Comparison of ENCODE assay signal across 8 mouse cellular contexts in the genomic region with DNA sequence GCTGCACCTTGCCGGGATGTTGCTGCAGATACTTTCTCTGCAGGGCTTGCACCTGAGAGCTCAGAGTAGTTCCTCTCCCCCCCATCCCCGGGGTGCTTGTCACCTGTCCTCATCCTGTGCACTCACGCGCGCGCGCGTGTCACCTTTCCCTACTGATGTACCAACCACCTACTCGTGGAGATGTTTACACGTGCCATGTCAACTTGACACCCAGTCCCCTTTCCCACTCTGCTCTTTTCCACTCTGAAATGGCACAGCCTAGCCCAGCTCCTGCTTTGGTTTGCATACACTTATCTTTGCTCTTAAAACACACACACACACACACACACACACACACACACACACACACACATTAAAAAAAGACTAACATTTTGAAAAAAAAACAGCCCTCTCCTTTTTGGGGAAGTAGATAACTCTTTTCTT. TPM values are rescaled to one million over a fixed set of nuclear protein-coding genes. Genes with fewer than 3 reads are reported as not detected.
DNase-seq lines count a peak whose midpoint lies in the region; ATAC-seq and TF ChIP-seq lines count a peak whose summit lies in the region.

No protein-coding gene starts in this region.

- no peaks in the 10 kb centered on the region for H3K27me3 ChIP-seq in forebrain, embryonic 16.5 days (replicated peaks; ENCODE audit: control insufficient read depth, insufficient read depth, low read length)
- no peaks in the 10 kb centered on the region for H3K27me3 ChIP-seq in limb, embryonic 11.5 days (ENCODE audit: control insufficient read depth, insufficient read depth, low read length)
- H3K27me3 ChIP-seq in midbrain, postnatal 0 days (ENCODE audit: insufficient read depth, low read length) = no peaks in the 10 kb centered on the region

- peak overlapping the region; percentile 91 for H3K9ac ChIP-seq in forebrain, embryonic 16.5 days (replicated peaks; ENCODE audit: low read depth, low read length)
- no peak overlapping the region for H3K9ac ChIP-seq in limb, embryonic 11.5 days (ENCODE audit: low read length)
- H3K9ac ChIP-seq in midbrain, postnatal 0 days (replicated peaks; ENCODE audit: low read length, poor library complexity, severe bottlenecking) = peak overlapping the region; percentile 69

- H3K27ac ChIP-seq in forebrain, embryonic 16.5 days (ENCODE audit: low read length) = no peak overlapping the region; the same call in 1 of the 2 replicates
- no peak overlapping the region for H3K27ac ChIP-seq in limb, embryonic 11.5 days (replicated peaks; ENCODE audit: low read depth, low read length)
- no peak overlapping the region for H3K27ac ChIP-seq in midbrain, postnatal 0 days (ENCODE audit: low read depth, low read length)

- no peak for TF ChIP-seq CTCF in midbrain, postnatal 0 days (IDR thresholded peaks at IDR 0.05)

- H3K4me1 ChIP-seq in forebrain, embryonic 16.5 days (replicated peaks; ENCODE audit: control insufficient read depth, insufficient read depth, low read length) = peaks cover 10% of the 10 kb centered on the region
- H3K4me1 ChIP-seq in limb, embryonic 11.5 days (ENCODE audit: control insufficient read depth, insufficient read depth, low read length) = no peaks in the 10 kb centered on the region
- H3K4me1 ChIP-seq in midbrain, postnatal 0 days (ENCODE audit: insufficient read depth, low read length) = peaks cover 5% of the 10 kb centered on the region; the same call in 1 of the 2 replicates

- 3% methylated on average over 9 of the region's 10 CpGs for WGBS in forebrain, embryonic 16.5 days
- WGBS in limb, embryonic 11.5 days = 3% methylated on average over 10 of the region's 10 CpGs
- WGBS in midbrain, postnatal 0 days = 1% methylated on average over 10 of the region's 10 CpGs

- peak overlapping the region; percentile 82 for H3K4me2 ChIP-seq in forebrain, embryonic 16.5 days (ENCODE audit: low read length)
- peak overlapping the region; percentile 95 for H3K4me2 ChIP-seq in limb, embryonic 11.5 days (ENCODE audit: low read depth, severe bottlenecking)
- peak overlapping the region; percentile 65 for H3K4me2 ChIP-seq in midbrain, postnatal 0 days (ENCODE audit: low read depth, low read length, poor library complexity, severe bottlenecking)

- peak; percentile 52 for DNase-seq in layer of hippocampus, adult 11-12 months (ENCODE audit: low spot score)
- no peak for DNase-seq in layer of hippocampus, adult 9-10 months (ENCODE audit: low spot score)
- peak; percentile 68 for DNase-seq in brain, adult 2 months (ENCODE audit: low read depth, low spot score)
- DNase-seq in limb, embryonic 11.5 days (ENCODE audit: low spot score) = peak; percentile 24
- no peak for DNase-seq in midbrain, postnatal 0 days (ENCODE audit: low spot score)
- DNase-seq in thymus, postnatal 36 days = peak; percentile 4 to 15
- DNase-seq in retina, postnatal 1 day = no peak

- ATAC-seq in forebrain, embryonic 16.5 days = no peak
- no peak for ATAC-seq in limb, embryonic 11.5 days (ENCODE audit: insufficient number of reproducible peaks, low FRiP score, low TSS enrichment, low read depth)
- ATAC-seq in midbrain, postnatal 0 days (ENCODE audit: low FRiP score) = peak; percentile 53; the same call in 1 of the 2 replicates

- no peaks in the 10 kb centered on the region for H3K9me3 ChIP-seq in forebrain, embryonic 16.5 days (ENCODE audit: control insufficient read depth, low read length)
- no peaks in the 10 kb centered on the region for H3K9me3 ChIP-seq in limb, embryonic 11.5 days (ENCODE audit: control insufficient read depth, low read length)
- no peaks in the 10 kb centered on the region for H3K9me3 ChIP-seq in midbrain, postnatal 0 days (ENCODE audit: low read length)

- H3K4me3 ChIP-seq in forebrain, embryonic 16.5 days (replicated peaks; ENCODE audit: low read length) = peak overlapping the region; percentile 95
- H3K4me3 ChIP-seq in limb, embryonic 11.5 days (ENCODE audit: low read depth, low read length) = peak overlapping the region; percentile 62
- H3K4me3 ChIP-seq in midbrain, postnatal 0 days (ENCODE audit: low read depth, low read length) = peak overlapping the region; percentile 83

- H3K36me3 ChIP-seq in forebrain, embryonic 16.5 days (ENCODE audit: control insufficient read depth, insufficient read depth) = no peaks in the 10 kb centered on the region
- no peaks in the 10 kb centered on the region for H3K36me3 ChIP-seq in limb, embryonic 11.5 days (ENCODE audit: control insufficient read depth, insufficient read depth, low read length)
- no peaks in the 10 kb centered on the region for H3K36me3 ChIP-seq in midbrain, postnatal 0 days (ENCODE audit: insufficient read depth, low read length)

RNA-seq across cellular contexts. Expression of a gene that starts 0.6 kb away (rescaled TPM):
- 50.8 and 57.8 TPM in 2 replicates for polyA plus RNA-seq in forebrain, embryonic 16.5 days (2015; fragmentation: Nextera tagmentation; extraction: Ambion mirVana)
- polyA plus RNA-seq in limb, embryonic 11.5 days (2014; fragmentation: Nextera tagmentation; extraction: Ambion mirVana) = 3.2 and 3.5 TPM in 2 replicates
- total RNA-seq in midbrain, postnatal 0 days (2014; rRNA removed) = 17.4 and 21.1 TPM in 2 replicates
- 57.5 and 61.1 TPM in 2 replicates for polyA plus RNA-seq in midbrain, postnatal 0 days (2015; fragmentation: Nextera tagmentation; extraction: Ambion mirVana)

RNA-seq across cellular contexts. Expression of a gene that starts 54.8 kb away (rescaled TPM):
- polyA plus RNA-seq in forebrain, embryonic 16.5 days (2015; fragmentation: Nextera tagmentation; extraction: Ambion mirVana) = 5.4 and 5.6 TPM in 2 replicates
- 13.0 and 14.0 TPM in 2 replicates for polyA plus RNA-seq in limb, embryonic 11.5 days (2014; fragmentation: Nextera tagmentation; extraction: Ambion mirVana)
- total RNA-seq in midbrain, postnatal 0 days (2014; rRNA removed) = 7.4 and 15.5 TPM in 2 replicates
- 4.2 and 4.8 TPM in 2 replicates for polyA plus RNA-seq in midbrain, postnatal 0 days (2015; fragmentation: Nextera tagmentation; extraction: Ambion mirVana)

Comparison
In these comparisons a context has a peak if more than half of its experiments do, and no peak if none do; other contexts are left out.
1. DNase-seq: peak in layer of hippocampus, adult 11-12 months (single experiment), brain, adult 2 months (single experiment), limb, embryonic 11.5 days (single experiment) and thymus, postnatal 36 days (2 of 2); none in layer of hippocampus, adult 9-10 months (single experiment), midbrain, postnatal 0 days (single experiment) and retina, postnatal 1 day (single experiment).
2. RNA of a gene that starts 0.6 kb away (polyA plus RNA-seq): 57.5 to 61.1 TPM in midbrain, postnatal 0 days and 50.8 to 57.8 TPM in forebrain, embryonic 16.5 days; 3.2 to 3.5 TPM in limb, embryonic 11.5 days; every median in the first group is over 10 times any median in the second.
3. Peak in every context shown above with its lines, with median percentiles within 50 percentile points of each other: H3K4me2 ChIP-seq and H3K4me3 ChIP-seq.